Mouse (Mus musculus) naive thymus-derived CD4-positive, alpha-beta T cell, adult 5 months (primary cell): ENCODE data around the gene Scyl3. TPM values are rescaled to one million over a fixed set of nuclear protein-coding genes. Genes with fewer than 3 reads are reported as not detected.

Experiments used
- polyA plus RNA-seq: library from polyadenylated mRNA; unstranded; fragments of 100-300 nt; shearing (Covaris generic); gene quantifications from one replicate; pipeline ENCODE4 v1.2.1, GENCODE M21; 2017

Gene Scyl3
- 44.1 TPM for polyA plus RNA-seq

DNA sequence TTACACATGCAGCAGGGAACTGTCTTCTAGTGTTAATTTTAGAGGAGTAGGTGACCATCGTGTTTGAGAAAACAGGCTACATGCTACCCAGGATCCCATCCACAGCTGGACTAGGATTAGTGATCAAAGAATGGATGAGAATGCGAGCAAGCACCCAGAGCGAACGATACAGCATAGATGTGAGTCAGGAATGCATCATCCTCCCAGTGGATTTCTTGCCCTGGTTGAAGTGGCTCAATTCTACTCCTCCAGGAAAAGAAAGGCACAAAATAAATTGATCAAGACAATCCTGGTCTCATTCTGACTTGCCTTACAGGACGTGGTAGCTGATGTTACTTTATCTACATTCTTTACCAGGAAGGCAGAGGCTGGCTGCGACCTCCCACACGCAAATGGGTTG lies at the start of gene Scyl3:
Scyl3 (plus strand) TSS at position 255 of the 400 bp plus-strand sequence.

DNA sequence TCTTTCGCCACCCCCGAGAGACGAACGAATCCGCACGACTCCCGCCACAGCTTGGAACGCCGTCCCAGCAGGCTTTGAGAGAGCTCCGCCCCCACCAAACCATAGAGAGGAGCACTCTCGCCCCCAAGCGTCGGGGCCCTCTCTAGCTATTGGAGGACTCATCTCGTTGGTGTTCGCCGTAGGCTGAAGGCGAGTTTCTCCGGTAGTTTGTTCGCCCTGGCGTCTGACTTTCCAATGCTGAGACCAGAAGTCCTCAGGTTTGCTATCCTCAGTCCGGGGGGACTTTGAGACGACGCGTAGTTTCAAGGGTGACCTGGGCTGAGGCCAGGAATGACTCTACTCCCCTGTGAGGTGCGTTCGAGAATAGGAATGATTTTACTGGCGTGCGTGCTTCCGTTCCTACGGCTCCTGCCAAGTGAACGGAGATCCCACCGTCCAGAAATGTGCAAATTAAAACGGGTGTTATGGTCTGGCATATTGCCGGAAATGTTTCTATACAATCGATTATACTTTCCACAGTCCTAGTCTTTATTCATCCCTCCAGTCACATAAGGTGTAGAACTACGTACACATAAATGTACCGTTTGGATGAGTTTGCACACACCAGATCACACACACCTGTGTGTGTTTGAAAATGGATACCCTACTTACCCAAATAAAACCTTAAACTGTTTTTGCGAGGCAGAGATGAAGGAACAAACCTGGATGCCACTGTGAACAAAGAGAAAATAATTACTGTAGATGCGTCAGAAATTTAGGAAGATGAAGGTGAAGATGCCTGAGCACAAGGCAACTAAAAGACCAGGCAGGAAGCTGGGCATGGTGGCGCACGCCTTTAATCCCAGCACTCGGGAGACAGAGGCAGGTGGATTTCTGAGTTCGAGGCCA lies 66.1 kb downstream of the Scyl3 start, which contains the start of the genes BC055324 and Mettl18:
BC055324 (minus strand) TSS at position 76 of the 888 bp plus-strand sequence.
Mettl18 (plus strand) TSS at position 169 of the 888 bp plus-strand sequence.

Other genes with a start within 250 kb of the Scyl3 start
- gene Mettl11b, start 203.9 kb upstream of the Scyl3 start, polyA plus RNA-seq: not detected
- 2.0 TPM for gene Kifap3, start 149.5 kb upstream of the Scyl3 start, polyA plus RNA-seq
- 2.3 TPM for gene BC055324, start 65.7 kb downstream of the Scyl3 start, polyA plus RNA-seq
- 11.3 TPM for gene Mettl18, start 65.8 kb downstream of the Scyl3 start, polyA plus RNA-seq
- gene Sele, start 119.1 kb downstream of the Scyl3 start, polyA plus RNA-seq: 0.35 TPM
- gene Sell, start 132.9 kb downstream of the Scyl3 start, polyA plus RNA-seq: 730 TPM
- gene Selp, start 186.2 kb downstream of the Scyl3 start, polyA plus RNA-seq: 0.67 TPM
- not detected for gene F5, start 222.7 kb downstream of the Scyl3 start, polyA plus RNA-seq